Mouse (Mus musculus) intestine, postnatal 0 days (tissue): Measurements from ENCODE around the gene Trak2. TPM values are rescaled to one million over a fixed set of nuclear protein-coding genes. Genes with fewer than 3 reads are reported as not detected.

Source experiments
- ATAC-seq: fragments of 200-750 bp; cut with Nextera tagmentation; 2 replicates; pipeline ENCODE4 v1.8.0; 2017; ENCODE audit warnings: mild to moderate bottlenecking, moderate TSS enrichment, moderate library complexity
- H3K27ac ChIP-seq: fragments of 300-500 bp; sonication (generic); 2 replicates; pipeline ENCODE4 v1.5.1; 2014; ENCODE audit warnings: mild to moderate bottlenecking, low read depth, low read length, moderate library complexity
- H3K27me3 ChIP-seq: fragments of 300-500 bp; sonication (generic); replicated peaks from 2 replicates; pipeline ENCODE4 v1.6.1; 2014; ENCODE audit warnings: low read length, mixed read lengths; ENCODE audit not compliant: control insufficient read depth, insufficient read depth
- H3K36me3 ChIP-seq: fragments of 300-500 bp; sonication (generic); 2 replicates; pipeline ENCODE4 v1.6.1; 2014; ENCODE audit warnings: mild to moderate bottlenecking, moderate library complexity; ENCODE audit not compliant: control insufficient read depth, insufficient read depth
- H3K4me1 ChIP-seq: fragments of 300-500 bp; sonication (generic); replicated peaks from 2 replicates; pipeline ENCODE4 v1.6.1; 2014; ENCODE audit warnings: antibody characterized with exemption, low read length, mixed read lengths; ENCODE audit not compliant: control insufficient read depth, insufficient read depth
- H3K4me2 ChIP-seq: fragments of 300-500 bp; sonication (generic); replicated peaks from 2 replicates; pipeline ENCODE4 v1.6.1; 2014; ENCODE audit warnings: low read depth, mild to moderate bottlenecking, moderate library complexity
- H3K4me3 ChIP-seq: fragments of 300-500 bp; sonication (generic); 2 replicates; pipeline ENCODE4 v1.5.1; 2014; ENCODE audit warnings: low read depth, low read length
- H3K9ac ChIP-seq: fragments of 300-500 bp; sonication (generic); 2 replicates; pipeline ENCODE4 v1.6.1; 2014; ENCODE audit warnings: mild to moderate bottlenecking, low read depth, low read length
- H3K9me3 ChIP-seq: fragments of 300-500 bp; sonication (generic); 2 replicates; pipeline ENCODE4 v1.6.1; 2016; ENCODE audit warnings: mixed run types; ENCODE audit not compliant: control insufficient read depth
- CTCF ChIP-seq: sonication (generic); IDR thresholded peaks from 2 replicates; pipeline ENCODE4 v1.5.1; 2016; ENCODE audit warnings: low read depth, mild to moderate bottlenecking, control low read depth, antibody characterized with exemption, moderate library complexity
- WGBS: fragments of 180-500 bp; shearing (Covaris S2); extraction: QIAGEN DNeasy Blood & Tissue Kit; methylation state at CpG from one replicate; pipeline ENCODE4 v1.1.7; 2014; 5-methylcytosine and 5-hydroxymethylcytosine counted together
- polyA plus RNA-seq: library from polyadenylated mRNA; unstranded; fragments of >200 nt; fragmentation: Nextera tagmentation; extraction: Ambion mirVana; gene quantifications from 2 replicates; pipeline ENCODE4 v1.2.1, GENCODE M21; 2015

Gene Trak2
- polyA plus RNA-seq, 1 experiment from 2014 or later: 5.4 TPM

DNA sequence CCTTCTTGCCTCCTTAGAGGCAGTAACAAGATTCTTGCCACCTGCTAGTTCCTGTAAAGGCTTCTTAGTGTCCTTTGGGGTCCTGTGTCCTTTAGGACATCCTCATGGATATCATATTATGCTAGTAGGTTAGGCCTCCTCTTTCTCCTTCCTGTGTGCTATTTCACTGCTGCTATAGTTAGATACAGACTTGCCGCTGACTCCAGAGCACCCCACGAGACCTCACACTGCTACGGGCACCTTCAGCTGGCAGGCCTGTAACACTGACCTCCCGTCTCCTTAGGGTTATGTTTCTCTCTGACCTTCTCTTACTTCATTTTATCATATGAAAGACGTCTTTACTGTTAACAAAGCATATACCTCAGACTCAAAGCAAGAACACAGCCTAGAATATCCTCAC lies 11.4 kb upstream of the Trak2 start:
- 86% methylated on average over 5 of the region's 5 CpGs for WGBS

DNA sequence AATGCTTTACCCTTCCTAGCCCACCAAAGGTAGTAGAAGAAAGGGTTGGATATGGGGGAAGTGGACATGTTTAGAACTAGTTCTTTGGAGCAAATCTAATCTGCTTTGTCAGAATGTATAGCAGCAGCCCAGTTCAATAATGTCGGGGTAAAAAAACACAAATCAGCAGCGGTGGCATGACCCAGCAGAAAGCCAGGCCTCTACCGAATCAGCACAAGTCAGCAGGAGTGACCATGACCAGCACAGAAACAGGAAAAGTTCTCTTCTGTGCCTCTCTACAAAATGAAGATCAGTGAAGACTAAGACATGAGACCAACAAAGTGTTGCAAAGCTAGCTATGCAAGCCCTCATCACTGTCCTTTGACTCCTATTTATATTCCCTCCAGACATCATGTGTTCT lies 9.0 kb upstream of the Trak2 start:
- no peaks in the 10 kb centered on the region for H3K9me3 ChIP-seq
- H3K36me3 ChIP-seq: peaks cover 34% of the 10 kb centered on the region
- ATAC-seq: no peak
- no peak overlapping the region for H3K27ac ChIP-seq
- H3K4me1 ChIP-seq: no peaks in the 10 kb centered on the region
- no peak overlapping the region for H3K4me3 ChIP-seq
- no peak overlapping the region for H3K4me2 ChIP-seq
- no peak overlapping the region for H3K9ac ChIP-seq
- H3K27me3 ChIP-seq: no peaks in the 10 kb centered on the region
- no peak for TF ChIP-seq CTCF
- 90% methylated on average over 3 of the region's 3 CpGs for WGBS

More for the DNA sequence above, 11.4 kb upstream of the Trak2 start:
- H3K4me3 ChIP-seq: no peak overlapping the region
- H3K9ac ChIP-seq: no peak overlapping the region
- no peak for TF ChIP-seq CTCF
- no peak for ATAC-seq
- peaks cover 45% of the 10 kb centered on the region for H3K36me3 ChIP-seq
- no peak overlapping the region for H3K4me2 ChIP-seq
- H3K27ac ChIP-seq: no peak overlapping the region
- no peaks in the 10 kb centered on the region for H3K27me3 ChIP-seq
- H3K9me3 ChIP-seq: no peaks in the 10 kb centered on the region
- H3K4me1 ChIP-seq: no peaks in the 10 kb centered on the region

DNA sequence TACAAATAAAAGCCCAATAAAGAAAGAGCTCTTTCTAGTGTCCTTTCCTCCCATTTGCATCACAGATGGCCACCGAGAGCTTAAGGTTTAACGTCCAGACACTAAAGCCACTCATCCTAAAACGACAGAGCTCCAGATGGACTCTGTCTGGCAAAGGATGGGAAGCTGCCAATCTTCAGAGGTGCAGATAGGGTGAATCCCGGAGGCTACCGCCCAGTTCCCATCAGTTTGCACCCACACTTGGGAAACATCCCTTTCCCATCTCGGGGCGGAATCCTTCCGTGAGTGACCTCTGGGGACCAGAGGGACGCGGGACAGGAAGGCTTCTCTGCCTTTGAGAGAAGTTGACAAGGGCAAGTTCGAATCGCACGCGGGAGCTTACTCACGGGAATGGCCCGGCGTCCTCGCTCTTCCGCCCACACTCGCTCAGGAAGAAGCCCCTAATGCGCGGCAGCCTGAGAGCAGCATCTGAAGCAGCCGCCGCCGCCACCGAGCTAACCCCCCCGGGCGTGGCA lies 322 bp downstream of the Trak2 start:
- ATAC-seq: peak; percentile 32
- Histone ChIP-seq H3K36me3 (no peaks in the 10 kb centered on the region), H3K9me3 (no peaks in the 10 kb centered on the region), H3K9ac (peak overlapping the region; percentile 87), H3K4me2 (peak overlapping the region; percentile 84), H3K4me1 (0 out of 2 replicates have a peak, but pooled peaks cover 5% of the 10 kb centered on the region), H3K27me3 (no peaks in the 10 kb centered on the region), H3K27ac (peak overlapping the region; percentile 66), H3K4me3 (peak overlapping the region; percentile 95)
- no peak for TF ChIP-seq CTCF
- under 1% methylated on average over 28 of the region's 28 CpGs for WGBS

DNA sequence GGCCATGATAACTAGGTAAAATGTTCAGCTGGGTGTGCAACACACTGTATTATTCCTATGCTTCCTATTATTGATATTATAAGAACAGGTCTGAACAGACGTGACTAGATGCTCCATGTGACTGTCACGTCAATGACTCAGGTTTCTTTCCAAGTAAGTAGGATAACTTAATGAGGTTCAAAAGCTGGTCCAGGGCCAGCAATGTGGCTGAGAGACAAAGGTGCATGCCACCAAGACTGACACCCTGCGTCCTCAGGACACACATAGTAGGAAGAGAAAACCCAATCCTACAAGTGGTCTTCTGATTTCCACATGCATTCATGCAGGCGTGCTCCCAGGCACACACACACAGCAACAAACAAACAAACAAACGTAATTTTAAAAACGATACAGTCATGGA lies 2.1 kb downstream of the Trak2 start:
- Histone ChIP-seq H3K27me3 (no peaks in the 10 kb centered on the region), H3K4me1 (0 out of 2 replicates have a peak, but pooled peaks cover 5% of the 10 kb centered on the region), H3K9me3 (no peaks in the 10 kb centered on the region), H3K4me3 (no peak overlapping the region), H3K27ac (no peak overlapping the region), H3K9ac (no peak overlapping the region), H3K4me2 (no peak overlapping the region), H3K36me3 (no peaks in the 10 kb centered on the region)
- ATAC-seq: no peak
- TF ChIP-seq CTCF: no peak
- WGBS: 79% methylated on average over 6 of the region's 6 CpGs

DNA sequence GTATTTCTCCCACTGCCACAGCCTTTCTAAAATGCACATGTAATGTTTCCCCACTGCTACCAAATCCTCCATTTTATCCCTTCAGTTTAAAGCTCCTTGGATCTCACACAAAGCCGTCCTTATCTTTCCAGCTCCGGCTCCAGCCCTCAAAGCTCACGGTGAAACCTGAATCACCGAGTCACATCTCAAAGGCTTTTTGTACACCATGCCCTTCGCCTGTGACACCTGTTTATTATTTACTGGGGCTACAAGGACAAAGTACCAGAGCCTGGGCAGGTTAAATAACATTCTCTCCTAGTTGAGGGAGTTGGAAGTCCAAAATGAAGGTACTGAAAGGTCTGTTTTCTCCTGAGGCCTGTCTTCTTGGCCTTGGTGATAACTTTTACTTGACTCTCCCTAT lies 3.2 kb downstream of the Trak2 start:
- H3K9me3 ChIP-seq: no peaks in the 10 kb centered on the region
- 0 out of 2 replicates have a peak, but pooled peaks cover 5% of the 10 kb centered on the region for H3K4me1 ChIP-seq
- H3K9ac ChIP-seq: no peak overlapping the region
- no peaks in the 10 kb centered on the region for H3K36me3 ChIP-seq
- TF ChIP-seq CTCF: no peak
- no peak overlapping the region for H3K4me3 ChIP-seq
- H3K27ac ChIP-seq: no peak overlapping the region
- no peak overlapping the region for H3K4me2 ChIP-seq
- WGBS: 35% methylated on average over 5 of the region's 5 CpGs
- no peak for ATAC-seq
- no peaks in the 10 kb centered on the region for H3K27me3 ChIP-seq

DNA sequence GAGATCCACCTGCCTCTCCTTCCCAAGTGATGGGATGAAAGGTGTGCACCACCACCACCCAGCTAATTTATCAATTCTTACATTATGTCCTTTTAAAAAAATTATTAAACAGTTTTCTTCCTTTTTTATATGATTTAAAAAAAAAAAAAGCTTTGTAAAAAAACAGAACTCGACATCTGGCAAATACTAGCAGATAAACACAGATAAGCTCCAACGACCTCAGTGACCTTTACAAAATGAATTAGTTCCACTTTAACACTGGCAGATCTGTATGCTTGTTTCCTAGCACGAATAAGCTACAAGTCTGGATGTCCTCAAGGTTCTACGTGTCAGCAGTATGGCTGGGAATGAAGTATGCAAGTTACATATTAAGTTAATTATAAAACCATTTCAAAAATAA lies 5.7 kb downstream of the Trak2 start:
- Histone ChIP-seq H3K9me3 (no peaks in the 10 kb centered on the region), H3K36me3 (no peaks in the 10 kb centered on the region), H3K9ac (no peak overlapping the region), H3K27ac (no peak overlapping the region), H3K4me1 (0 out of 2 replicates have a peak, but pooled peaks cover 5% of the 10 kb centered on the region), H3K4me3 (no peak overlapping the region), H3K27me3 (no peaks in the 10 kb centered on the region), H3K4me2 (no peak overlapping the region)
- no peak for ATAC-seq
- WGBS: 23% methylated on average over 4 of the region's 4 CpGs
- no peak for TF ChIP-seq CTCF

DNA sequence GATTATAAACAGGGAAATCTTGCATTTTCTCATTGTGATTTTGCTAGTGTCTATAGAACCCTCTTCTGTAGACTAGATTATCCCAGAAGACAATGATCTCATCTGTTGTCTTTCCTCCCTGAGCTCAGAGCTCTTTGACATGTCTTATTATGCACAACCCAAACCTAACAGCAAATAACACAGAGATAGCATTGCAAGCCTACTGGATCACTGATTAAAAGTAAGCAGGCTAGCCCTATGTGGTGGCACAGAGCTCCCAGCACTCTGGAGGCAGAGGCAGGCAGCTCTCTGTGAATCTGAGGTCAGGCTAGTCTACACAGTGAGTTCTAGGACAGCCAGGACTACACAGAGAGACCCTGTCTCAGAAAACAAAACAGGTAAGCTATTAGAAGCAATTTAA lies 10.4 kb downstream of the Trak2 start:
- Histone ChIP-seq H3K36me3 (no peaks in the 10 kb centered on the region), H3K9ac (no peak overlapping the region), H3K27me3 (no peaks in the 10 kb centered on the region), H3K4me2 (no peak overlapping the region), H3K27ac (no peak overlapping the region), H3K4me3 (no peak overlapping the region), H3K4me1 (no peaks in the 10 kb centered on the region), H3K9me3 (no peaks in the 10 kb centered on the region)
- no peak for TF ChIP-seq CTCF
- no peak for ATAC-seq
